Mouse (Mus musculus) heart, postnatal 4 days (tissue): ENCODE data around the gene Bnip1. TPM values are rescaled to one million over a fixed set of nuclear protein-coding genes. Genes with fewer than 3 reads are reported as not detected.

Experiments used
- DNase-seq: peaks from one replicate; pipeline ENCODE4 v3.0.0; 2021
- total RNA-seq, 2 experiments: library from RNA; stranded (reverse); gene quantifications; 2 replicates each; pipeline ENCODE4 v1.2.3; 2021

Gene Bnip1
- total RNA-seq, 2 experiments from 2014 or later: 41.4 to 43.0 TPM

- DNase-seq: peak; percentile 83
Measured at GRCm38 (mm10) chr17:26840922-26841731, 60.3 kb downstream of the Bnip1 start.

DNA sequence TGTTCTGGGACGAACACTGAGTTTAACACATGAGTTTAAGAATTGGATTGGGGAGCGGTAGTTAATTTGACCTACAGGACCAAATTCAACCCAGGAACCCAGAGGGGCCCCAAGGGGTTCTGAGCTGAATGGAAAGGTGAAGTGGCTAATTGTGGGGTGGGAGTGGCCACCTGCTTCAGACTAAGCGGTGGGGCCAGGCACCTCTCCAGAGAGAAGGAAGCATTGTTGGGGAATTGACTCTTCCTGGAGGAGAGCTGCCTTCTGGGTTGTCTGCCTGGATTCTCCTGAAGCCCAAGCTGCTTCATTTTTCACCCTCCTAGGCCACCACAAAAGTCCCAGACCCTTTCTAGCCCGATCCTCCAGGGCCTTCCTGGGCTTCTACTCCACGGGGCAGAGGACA, 61.1 kb downstream of the Bnip1 start:
- peak; percentile 32 for DNase-seq

Other genes with a start within 250 kb of the Bnip1 start
- gene Ergic1, start 219.6 kb upstream of the Bnip1 start, total RNA-seq: 100 to 1,000 TPM; 109 to 115 TPM
- 10 to 100 TPM; 66.9 to 69.5 TPM for gene Dusp1, start 218.9 kb upstream of the Bnip1 start, total RNA-seq
- 10 to 100 TPM; 85.3 to 85.5 TPM for gene Atp6v0e, start 117.8 kb upstream of the Bnip1 start, total RNA-seq
- gene Crebrf, start 65.4 kb upstream of the Bnip1 start, total RNA-seq: 10 to 100 TPM; 17.5 to 20.8 TPM
- 100 to 1,000 TPM; 123 to 128 TPM for gene Nkx2-5, start 63.9 kb downstream of the Bnip1 start, total RNA-seq
- 10 to 100 TPM; 15.0 to 15.2 TPM for gene Kifc5b, start 136.0 kb downstream of the Bnip1 start, total RNA-seq
- gene Phf1, start 152.0 kb downstream of the Bnip1 start, total RNA-seq: 1 to 10 TPM; 9.9 to 10.0 TPM
- gene Cuta, start 158.5 kb downstream of the Bnip1 start, total RNA-seq: 100 to 1,000 TPM in 1 of 2 experiments, 10 to 100 TPM in 1; 97.2 to 106 TPM
- gene Syngap1, start 160.2 kb downstream of the Bnip1 start, total RNA-seq: 10 to 100 TPM; 12.6 to 13.4 TPM
- gene Zbtb9, start 192.1 kb downstream of the Bnip1 start, total RNA-seq: 1 to 10 TPM; 3.9 to 5.5 TPM
- 10 to 100 TPM; 46.8 to 52.4 TPM for gene Bak1, start 247.9 kb downstream of the Bnip1 start, total RNA-seq